Mouse (Mus musculus) lung, adult 2 months (tissue): ENCODE results near the gene Mtcl1.

Experiments
- CTCF ChIP-seq: fragments of 200-500 bp; IDR thresholded peaks from 2 replicates; pipeline ENCODE4 v1.5.1; 2011; ENCODE audit warnings: mild to moderate bottlenecking, low read length, control low read depth; ENCODE audit not compliant: insufficient read depth
- POLR2A ChIP-seq: fragments of 200-500 bp; IDR thresholded peaks from 2 replicates; pipeline ENCODE4 v1.6.1; 2011; ENCODE audit warnings: low read depth, mild to moderate bottlenecking, control low read depth, low read length, borderline replicate concordance; ENCODE audit errors: extremely low read depth

GRCm38 (mm10) chr17:66350689-66351088 lies 98.9 kb downstream of the Mtcl1 start:
- no peak for TF ChIP-seq POLR2A
- no peak for TF ChIP-seq CTCF
